Mouse (Mus musculus): Measurements from ENCODE around the gene Lrch1.

Gene Lrch1

DNA sequence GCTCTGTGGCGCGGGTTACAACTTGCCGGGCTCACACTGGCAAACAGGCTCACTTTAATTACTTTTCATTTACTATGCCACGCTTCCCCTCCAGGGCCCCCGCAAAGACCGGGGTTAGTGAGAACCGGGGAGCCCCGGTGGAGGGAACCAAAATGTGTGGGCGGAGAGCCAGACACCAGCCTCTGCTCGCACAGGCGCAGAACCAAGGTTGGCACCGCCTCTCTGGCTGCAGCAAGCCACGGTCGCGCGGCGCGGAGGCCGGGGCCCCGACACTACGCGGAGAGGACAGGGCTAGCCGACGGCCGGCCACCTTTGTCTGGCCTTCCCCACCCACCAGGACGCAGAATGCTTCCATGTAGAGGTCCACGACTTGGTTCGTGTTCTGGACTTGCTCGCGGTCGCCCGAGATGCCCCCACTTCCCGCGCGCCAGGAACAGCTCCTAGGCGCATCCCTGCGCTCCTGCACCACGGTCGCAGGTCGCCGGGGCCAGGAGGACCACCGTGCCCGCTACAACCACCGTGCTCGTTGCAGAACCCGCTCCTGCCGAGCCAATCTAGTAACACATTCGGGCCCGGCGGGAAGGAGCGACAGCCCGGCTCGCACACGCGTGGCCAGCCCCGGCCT, 813 bp downstream of the Lrch1 start:
- peak; percentile 88 for DNase-seq (ENCODE audit: low spot score)

DNA sequence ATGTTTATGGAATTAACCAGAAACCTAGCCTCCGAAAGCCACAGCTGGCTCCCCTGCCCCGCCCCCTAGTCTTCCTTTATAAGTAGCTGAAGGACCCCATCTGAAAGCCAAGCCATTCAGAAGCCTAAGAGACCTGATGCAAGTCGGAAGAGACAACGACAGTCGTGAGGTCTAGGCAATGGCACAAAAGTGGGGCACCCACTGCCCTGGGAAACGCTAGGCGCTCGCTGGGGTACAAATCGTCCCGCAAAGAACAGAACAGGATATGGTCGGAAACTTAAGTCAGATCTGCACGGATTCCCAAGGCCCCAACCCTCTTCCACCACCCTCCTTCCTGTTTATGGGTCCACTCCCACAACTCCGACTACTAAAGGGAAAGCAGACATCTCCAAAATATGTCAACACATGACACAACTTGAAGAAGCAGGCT, 1.3 kb downstream of the Lrch1 start:
- DNase-seq (ENCODE audit: low spot score), result no peak

DNA sequence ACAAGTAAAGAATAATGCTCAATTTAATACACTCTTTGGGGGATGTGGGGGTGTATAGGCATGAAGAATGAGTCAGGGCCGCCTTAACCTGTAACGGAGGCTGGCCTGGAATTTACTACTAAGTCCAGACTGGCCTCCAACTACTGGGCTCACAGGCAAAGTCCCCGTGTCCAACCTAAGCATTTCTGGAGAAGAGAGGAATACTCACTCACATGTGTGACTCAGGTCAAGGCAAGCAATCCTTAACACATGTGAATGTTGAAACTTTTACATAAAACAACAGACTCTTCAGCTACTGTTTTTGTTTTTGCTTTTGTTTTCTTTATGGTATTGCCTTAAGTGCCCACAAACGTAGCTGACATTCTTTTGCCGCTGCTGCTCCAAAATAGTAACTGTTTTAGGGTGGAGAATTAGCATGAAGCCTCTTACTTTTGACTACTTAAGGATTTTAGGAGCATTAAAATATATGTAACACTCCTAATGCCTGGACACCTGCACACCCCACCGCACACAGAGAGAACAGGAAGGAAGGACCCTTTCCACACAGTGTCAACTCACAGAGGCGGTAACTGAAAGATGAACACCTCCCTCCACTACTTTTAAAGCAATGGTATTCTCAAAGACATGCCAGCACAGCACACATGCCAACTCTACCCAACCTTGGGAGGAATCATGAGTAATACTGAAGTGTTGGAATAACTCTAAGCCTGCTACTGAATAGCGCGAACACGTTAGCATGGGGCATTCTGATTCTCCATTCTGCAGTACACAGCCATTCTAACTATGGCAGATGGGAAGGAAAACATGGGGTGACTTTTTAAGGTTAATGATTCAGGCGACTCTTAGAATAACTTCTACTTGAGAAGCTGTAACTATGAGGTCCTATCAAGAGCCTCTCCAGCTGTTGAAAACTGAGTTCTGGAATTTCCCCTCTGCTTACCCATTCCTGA, 2.1 kb downstream of the Lrch1 start:
- DNase-seq (ENCODE audit: low spot score), result no peak

DNA sequence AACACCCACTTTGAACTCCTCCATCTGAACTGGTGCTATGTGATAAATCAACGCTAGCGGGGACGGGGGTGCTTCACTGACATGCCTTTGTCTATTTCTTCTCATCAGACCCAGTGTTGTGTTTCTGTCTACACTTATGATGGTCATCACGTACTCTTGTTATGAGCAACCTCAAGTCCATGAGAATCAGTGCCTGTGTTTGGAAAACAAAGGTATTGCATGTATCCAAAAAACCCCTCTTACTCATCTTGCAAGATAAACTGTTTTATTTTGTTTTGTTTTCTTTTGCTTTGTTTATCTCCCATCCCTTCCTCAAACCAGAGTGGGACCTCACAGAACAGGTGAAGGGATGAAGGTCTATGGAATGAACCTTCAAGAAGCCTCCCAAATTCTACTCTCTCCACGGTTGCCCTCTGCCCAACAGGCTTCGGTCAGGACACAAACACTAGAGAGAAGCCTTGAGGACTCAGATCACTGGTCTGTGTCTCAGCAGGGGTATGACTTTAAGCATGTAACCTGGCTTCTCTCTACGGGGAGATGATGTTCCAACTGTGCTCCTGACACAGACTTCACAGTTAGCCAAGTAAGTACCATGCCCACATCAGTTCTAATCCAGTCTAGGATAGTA, 3.4 kb downstream of the Lrch1 start:
- no peak for DNase-seq (ENCODE audit: low spot score)

DNA sequence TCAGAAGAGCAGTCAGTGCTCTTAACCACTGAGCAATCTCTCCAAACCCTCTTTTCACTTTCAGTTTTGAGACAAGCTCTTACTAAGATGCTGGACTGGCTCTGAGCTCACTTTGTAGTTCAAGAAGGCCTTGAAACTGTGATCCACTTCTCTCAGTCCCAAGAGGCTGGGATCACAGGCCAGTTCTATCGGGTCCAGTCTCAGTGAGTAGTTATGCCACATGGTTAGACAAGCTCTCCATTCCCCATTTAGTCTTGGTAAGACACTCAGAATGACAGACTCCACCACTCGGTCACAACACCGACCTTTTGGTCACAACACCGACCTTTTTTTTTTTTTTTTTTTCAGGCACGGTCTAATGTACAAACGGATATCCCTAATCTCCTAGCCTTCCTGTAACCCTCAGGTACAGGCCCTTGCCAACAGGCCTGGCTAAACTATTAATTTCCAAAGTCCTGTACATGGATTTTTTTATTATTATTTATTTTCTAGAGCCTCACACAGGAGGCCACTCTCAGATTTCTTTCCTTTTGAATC, 4.0 kb downstream of the Lrch1 start:
- no peak for DNase-seq (ENCODE audit: low spot score)

DNA sequence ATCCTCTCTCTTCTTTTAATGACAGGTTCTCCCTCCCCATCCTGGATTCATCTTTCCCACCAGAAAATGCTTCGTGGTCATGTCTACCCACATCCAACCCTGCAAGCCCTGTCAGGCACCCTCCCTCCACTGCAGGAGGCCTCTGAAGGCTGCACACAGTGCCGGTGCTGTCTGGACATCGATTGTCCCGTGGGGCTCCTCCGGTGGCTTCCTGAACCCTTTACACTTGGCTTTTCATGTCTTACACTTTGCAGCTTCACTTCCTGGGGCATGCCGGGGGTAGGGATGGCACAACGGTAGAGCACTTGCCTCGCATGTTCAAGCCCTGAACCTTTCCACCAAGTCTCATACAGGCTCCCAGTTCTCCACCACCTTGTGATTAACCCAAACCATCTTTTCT, 4.7 kb downstream of the Lrch1 start:
- DNase-seq (ENCODE audit: low spot score), result no peak

DNA sequence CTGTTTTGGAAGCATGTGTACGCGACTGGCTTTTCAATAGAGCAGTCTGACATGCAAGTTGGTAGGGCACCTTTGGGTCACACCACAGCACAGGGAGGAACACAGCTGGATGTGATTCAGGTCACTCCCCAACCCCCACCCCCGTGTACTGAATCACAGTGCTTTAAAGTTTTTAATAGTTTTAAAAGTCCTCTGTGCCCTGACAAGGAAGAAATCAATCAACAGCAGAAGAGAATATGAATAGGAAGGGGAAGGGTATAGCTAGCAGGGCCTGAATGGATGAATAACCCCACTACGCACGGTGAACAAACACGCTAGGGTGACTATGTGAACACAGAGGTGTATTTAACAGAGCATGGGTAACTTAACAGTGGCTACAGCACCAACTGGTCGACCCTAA, 6.1 kb downstream of the Lrch1 start:
- DNase-seq (ENCODE audit: low spot score), result no peak

DNA sequence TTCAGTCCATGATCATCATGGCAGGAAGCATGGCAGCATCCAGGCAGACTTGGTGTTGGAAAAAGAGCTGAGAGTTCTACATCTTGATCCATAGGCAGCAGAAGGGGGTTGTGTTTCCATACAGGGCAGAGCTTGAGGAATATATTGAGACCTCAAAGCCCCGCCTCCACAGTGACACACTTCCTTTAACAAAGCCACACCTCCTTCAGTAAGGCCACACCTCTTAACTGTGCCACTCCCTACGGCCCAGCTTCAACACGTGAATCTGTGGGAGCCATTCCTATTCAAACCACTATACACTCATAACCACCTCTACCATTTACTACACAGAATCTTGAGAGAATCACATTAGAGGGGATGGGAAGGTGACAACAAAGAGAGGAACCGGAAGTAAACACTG, 6.9 kb downstream of the Lrch1 start:
- DNase-seq (ENCODE audit: low spot score), result peak; percentile 31

DNA sequence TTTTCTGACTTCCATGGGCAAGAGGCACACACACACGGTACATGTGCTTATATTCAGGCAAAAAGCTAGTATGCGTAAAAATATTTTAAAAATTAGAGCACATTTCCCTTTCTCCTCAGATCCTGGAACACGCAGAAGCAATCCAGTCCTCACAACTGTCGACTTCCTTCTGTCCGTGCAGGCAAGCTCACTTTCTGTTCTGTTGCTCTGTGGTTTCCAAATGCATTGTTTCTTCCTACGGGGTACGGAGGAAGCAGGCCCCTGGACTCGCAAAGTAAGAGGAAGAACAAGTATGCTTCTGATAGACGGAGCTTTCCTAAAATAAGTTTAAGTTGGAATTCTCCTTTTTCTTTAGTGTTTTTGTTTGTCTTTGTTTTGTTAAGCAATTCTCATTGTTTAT, 8.3 kb downstream of the Lrch1 start:
- DNase-seq (ENCODE audit: low spot score), result peak; percentile 28

DNA sequence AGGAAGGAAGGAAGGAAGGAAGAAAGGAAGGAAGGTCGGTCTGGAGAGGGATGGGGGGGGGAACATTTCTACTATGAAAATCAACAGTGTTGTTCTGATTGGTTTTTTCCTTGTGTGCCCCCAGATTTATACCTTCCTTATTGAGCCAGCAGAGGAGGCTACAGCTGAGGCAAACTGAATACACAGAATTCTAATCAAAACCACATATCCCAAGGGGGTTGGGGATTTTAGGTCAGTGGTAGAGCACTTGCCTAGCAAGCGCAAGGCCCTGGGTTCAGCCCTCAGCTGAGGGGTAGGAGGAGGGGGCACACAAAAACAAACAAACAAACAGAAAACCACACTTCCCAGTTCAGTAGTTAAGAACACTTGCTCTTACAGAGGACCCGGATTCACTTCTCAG, 8.8 kb downstream of the Lrch1 start:
- no peak for DNase-seq (ENCODE audit: low spot score)

DNA sequence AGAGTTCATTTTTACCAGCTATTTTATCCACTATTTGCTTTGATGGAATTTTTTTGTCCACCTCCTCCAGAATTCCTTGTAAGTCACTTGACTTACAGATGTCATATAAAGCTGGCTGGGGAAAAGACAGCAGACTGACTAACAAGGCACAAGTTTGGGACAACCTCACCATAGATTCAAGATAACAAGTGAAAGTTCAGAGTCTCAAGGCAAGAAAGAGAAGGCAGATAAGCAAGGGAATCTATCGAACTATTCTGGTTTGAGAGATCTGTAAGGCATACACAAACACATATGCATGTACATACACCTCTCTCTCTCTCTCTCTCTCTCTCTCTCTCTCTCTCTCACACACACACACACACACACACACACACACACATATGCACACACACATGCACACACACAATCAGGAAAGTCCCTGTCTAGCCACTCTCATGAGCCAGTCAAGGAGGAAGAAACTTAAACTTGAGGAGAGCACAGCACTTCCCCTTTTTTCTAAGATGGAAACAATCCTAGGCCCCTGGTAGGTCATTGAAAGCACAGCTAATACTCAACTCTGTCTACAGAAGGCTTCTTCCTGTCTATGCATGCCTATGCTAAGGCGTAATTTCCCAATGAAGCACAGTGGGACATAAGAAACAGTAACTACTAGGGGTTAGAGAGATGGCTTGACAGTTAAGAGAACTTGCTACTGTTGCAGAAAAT, 11.0 kb downstream of the Lrch1 start:
- no peak for DNase-seq (ENCODE audit: low spot score)

DNA sequence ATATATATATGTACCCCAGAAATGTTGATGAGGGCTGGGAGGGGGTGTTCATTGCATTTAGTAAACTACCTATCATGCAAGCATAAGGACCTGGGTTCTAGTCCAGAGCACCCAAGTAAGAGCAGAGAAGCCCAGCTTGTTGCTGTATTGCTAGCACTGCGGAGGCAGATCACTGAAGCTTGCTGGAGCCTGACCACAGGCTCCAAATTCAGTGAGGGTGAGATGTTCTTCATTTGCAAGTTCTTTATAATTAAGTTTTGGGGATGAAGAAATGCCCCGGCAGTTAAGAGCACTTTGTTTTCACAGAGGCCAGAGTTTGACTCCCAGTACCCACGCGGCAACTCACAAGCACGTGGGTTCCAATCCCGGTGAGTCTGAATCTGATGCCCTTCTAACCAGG, 12.6 kb downstream of the Lrch1 start:
- no peak for DNase-seq (ENCODE audit: low spot score)

DNA sequence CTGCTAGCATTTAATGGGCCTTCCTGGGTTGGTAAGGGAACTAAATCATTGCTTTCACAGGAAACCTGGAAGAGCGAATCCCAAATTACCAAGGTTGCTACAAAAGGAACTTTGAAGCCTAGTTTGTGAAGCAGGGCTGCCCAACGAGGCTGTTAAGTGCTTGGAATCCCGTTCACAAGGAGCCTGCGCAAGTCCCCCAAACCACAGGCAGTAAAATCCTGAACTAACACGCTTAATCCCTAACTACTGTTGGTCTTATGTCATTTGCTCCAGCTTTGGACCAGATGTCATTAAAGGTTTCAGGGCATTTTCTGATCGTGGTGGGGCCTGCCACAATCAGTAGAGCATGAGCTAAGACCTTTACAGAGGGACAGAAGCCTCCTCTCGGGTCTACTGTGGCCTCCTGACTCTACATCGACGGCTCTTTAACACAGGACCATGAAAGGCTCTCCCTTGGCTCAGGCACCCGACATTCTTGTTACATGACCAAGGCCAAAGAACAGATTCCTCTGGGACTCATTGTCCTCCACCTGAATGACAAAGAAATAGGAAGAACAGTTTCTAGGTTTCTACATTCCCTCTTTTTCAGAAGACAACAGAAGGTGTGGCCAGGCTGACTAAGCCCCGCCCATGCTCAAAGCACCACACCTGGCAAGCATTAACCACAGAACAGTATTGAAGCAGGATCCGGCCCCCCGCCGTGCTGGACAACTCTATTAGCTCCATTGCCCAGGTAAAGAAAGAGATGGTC, 13.5 kb downstream of the Lrch1 start:
- no peak for DNase-seq (ENCODE audit: low spot score)

DNA sequence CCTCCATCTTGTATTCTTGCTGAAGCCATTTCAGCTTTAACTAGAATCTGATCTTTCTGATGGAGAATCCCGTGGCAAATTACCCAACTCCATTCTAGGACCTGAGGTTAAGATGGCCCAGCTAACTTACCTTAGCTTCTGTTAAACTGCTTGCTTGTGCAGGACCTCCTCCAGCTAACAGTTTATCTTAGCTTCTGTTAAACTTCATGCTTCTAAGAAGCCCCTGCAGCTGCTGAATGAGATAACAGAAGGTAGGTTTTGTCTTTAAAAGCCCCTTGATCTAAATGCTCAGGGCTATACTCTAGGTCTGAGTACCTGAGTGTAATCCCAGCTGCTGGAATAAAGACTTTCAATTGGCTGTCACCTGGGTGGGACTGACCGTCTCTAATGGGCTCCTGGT, 17.9 kb downstream of the Lrch1 start:
- DNase-seq (ENCODE audit: low spot score), result no peak

DNA sequence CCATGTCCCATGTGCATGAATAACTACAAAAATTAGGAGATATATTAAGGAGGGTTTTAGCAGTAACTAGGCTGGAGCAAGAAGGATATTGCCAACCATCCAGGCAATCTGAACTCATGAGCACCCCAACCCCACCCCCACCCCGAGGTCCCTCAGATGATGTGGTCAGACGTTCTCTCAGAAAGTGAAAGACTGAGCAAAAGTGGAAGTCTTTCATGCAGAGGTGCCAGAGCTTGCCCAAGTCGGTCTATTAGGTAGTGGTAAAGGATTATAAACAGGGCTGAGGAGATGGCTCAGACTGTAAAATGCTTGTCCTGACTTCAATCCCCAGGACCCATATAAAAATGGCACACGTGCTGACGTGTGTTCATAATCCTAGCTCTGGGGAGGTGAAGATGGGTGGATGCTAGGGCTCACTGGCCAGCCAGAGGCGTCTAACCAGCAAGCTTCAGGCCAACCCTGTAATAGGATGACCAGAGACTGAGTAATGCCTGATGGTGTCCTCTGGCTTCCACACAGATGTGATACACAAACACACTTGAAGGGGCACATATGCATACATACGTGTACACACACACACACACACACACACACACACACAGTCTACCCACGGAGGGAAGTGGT, 18.8 kb downstream of the Lrch1 start:
- DNase-seq (ENCODE audit: low spot score), result no peak

DNA sequence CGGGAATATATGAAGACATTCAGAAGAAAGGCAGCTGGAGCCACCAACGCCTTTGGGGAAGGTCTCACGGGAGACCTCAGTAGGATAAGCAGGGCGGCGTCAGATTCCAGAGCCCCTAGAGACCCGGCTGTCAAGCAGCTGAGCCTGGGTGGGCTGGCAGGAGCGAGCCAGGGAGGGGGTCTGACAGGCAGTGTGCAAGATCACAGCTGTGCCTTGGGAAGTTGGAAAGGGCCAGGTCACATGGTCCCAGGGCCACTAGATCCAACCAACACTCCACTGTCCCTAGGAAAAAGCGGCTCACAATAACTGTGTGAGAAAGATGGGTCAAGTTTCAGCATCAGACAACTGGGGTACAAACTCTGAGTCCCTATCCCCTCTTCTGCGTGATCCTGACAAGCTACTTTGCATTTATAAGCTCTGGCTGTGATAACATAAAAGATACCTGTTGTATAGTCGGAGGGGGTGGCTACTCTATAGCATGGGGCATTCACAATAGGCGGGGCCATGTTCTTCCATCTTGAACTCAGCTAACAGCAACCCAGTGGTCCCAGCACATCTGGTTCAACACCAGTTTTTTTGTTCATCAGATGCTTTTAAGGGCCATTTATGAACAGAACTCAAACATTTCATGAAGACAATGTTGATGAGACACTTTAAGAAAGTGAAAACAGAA, 20.6 kb downstream of the Lrch1 start:
- no peak for DNase-seq (ENCODE audit: low spot score)

DNA sequence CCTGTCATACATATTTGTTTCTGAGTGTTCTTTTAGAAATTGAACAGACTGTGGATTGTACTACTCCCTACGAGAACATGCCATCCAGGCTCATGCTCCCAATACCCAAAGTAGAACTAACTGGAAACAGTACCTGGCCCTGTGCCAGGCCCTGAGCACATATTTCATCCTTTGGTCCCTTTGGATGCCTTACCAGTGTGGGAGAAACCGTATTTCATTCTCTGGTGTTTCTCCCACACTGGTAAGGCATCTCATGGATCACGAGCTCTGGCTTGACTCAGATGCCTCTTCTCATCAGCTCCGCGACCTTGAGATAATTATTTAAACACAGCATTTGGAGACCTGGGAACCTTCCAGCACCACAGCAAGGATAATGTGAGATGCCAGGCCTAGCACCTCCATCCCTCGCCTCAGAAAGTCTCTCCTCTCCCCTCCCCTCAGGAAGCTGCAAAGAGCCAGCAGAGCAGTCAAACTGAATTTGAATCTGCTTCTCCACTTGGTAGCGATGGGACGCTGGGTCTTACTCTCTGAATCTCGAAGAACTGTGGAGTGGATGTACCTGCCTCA, 21.6 kb downstream of the Lrch1 start:
- no peak for DNase-seq (ENCODE audit: low spot score)

DNA sequence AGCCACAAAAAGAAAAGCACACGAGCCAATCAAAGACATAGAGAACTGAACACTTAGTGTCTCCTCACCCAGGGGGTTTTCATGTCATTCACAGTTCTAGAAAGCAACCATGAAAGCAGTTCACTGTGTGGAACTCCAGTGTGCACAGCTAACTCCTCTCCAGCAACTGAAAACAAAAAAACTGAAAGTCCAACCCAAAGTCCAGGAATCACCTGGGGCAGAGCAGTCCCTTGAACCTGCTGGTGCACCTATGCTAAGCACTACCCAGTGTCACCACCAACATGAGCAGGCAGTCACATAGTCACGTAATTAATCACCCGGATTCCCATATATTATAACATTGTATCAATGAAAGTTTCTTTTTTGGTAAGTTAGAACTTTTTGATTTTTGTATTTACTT, 23.2 kb downstream of the Lrch1 start:
- DNase-seq (ENCODE audit: low spot score), result no peak

DNA sequence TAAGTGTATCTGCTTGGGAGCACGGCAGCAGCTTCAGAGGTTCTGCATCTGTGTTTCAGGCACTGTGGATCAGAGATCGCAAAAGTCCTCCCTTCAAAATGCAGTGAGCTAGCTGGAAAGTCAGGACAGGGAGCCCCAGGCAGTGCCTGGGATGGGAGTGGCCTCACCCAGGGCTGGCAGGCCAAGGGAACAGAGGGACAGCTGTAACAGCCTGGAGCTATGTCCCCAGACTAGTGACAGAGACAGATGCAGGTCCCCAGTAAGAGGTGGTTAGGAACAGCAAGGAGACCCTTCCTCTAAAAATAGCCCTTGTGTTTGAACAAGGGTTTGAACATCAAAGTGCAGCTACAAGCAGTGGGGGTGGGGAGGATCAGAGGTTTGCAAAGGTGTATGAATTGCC, 23.6 kb downstream of the Lrch1 start:
- DNase-seq (ENCODE audit: low spot score), result no peak
